17 mouse cellular contexts compared by ENCODE assay signal in the genomic region with DNA sequence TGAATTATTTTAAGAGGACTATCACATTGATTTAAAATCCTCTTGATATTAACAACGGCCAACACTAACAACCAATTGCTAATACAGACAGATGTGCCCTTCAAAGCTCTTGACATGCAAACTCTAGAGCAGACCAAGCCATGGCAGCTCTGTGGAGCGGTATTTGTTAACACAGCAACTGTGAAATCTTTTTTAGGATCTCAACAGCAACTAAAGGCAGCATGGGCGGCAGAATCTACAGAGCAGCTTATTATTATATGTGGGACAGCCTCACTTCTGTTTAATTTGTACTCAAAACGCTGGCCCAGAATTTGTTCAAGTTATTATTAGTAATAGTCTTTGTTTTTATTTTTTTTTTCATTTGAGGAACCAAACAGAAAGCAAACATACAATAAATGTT.
"Had no signal": no experiment of that assay in that cellular context is flagged by ENCODE, and none has a peak within 500 bp of the region (broad histone marks: within the 10 kb centered on the region; RNA-seq: fewer than 3 reads in every experiment).

No protein-coding gene starts in this region.

- H3K27ac ChIP-seq: lung, embryonic 15.5 days; macrophage; midbrain, embryonic 13.5 days; midbrain, embryonic 15.5 days; neural tube, embryonic 12.5 days had no signal

- H3K4me3 ChIP-seq: lung, embryonic 15.5 days; megakaryocyte, embryonic 14.5 days; midbrain, embryonic 13.5 days; midbrain, embryonic 15.5 days; neural tube, embryonic 12.5 days had no signal

- ATAC-seq: lung, postnatal 0 days; midbrain, embryonic 13.5 days; midbrain, embryonic 15.5 days had no signal

- DNase-seq: lung, adult 2 months; lung, postnatal 14 days; lung, postnatal 36 days; retina, postnatal 1 day; right cerebral cortex, adult 18-20 months; right cerebral cortex, postnatal 4 days; spleen, adult 18-20 months; thymus, adult 18-20 months; thymus, postnatal 14 days; thymus, postnatal 36 days had no signal
